Mouse (Mus musculus) adrenal gland (tissue): ENCODE results near the gene Scpep1.

Source experiments
- intact Hi-C: fragments of 180-260 bp; cut with DNase I; formaldehyde crosslinking; loops from one replicate; pipeline ENCODE4 v1.15.1; 2025

Gene Scpep1

GRCm38 (mm10) chr11:88888996-88889395 lies 66.3 kb downstream of the Scpep1 start:
- intact Hi-C loops, result no loop called here

GRCm38 (mm10) chr11:88884376-88885065 lies 70.7 kb downstream of the Scpep1 start:
- intact Hi-C loops, result no loop called here

- intact Hi-C loops, result no loop called here
These were observed 77.3 kb downstream of the Scpep1 start for GRCm38 (mm10) chr11:88878011-88878410.
